Mouse (Mus musculus) midbrain, embryonic 15.5 days (tissue): Measurements from ENCODE around the gene Mrpl51. TPM values are rescaled to one million over a fixed set of nuclear protein-coding genes. Genes with fewer than 3 reads are reported as not detected.
A peak's percentile ranks its signal among the peaks of the same experiment; 100 is the strongest.

Experiments
- ATAC-seq: fragments of 200-750 bp; cut with Nextera tagmentation; replicated peaks from 2 replicates; pipeline ENCODE4 v1.8.0; 2017; ENCODE audit warnings: moderate TSS enrichment
- H3K27ac ChIP-seq: fragments of 300-500 bp; sonication (generic); 2 replicates; pipeline ENCODE4 v1.5.1; 2015; ENCODE audit warnings: mild to moderate bottlenecking, inconsistent platforms
- H3K27me3 ChIP-seq: fragments of 300-500 bp; sonication (generic); replicated peaks from 2 replicates; pipeline ENCODE4 v1.6.1; 2015; ENCODE audit warnings: inconsistent platforms
- H3K36me3 ChIP-seq: fragments of 300-500 bp; sonication (generic); replicated peaks from 2 replicates; pipeline ENCODE4 v1.6.1; 2015; ENCODE audit warnings: inconsistent platforms
- H3K4me1 ChIP-seq: fragments of 300-500 bp; sonication (generic); 2 replicates; pipeline ENCODE4 v1.6.1; 2015; ENCODE audit warnings: inconsistent platforms
- H3K4me2 ChIP-seq: fragments of 300-500 bp; sonication (generic); 2 replicates; pipeline ENCODE4 v1.6.1; 2015; ENCODE audit warnings: inconsistent platforms, mild to moderate bottlenecking, moderate library complexity
- H3K4me3 ChIP-seq: fragments of 300-500 bp; sonication (generic); 2 replicates; pipeline ENCODE4 v1.5.1; 2015; ENCODE audit warnings: mild to moderate bottlenecking, inconsistent platforms
- H3K9ac ChIP-seq: fragments of 300-500 bp; sonication (generic); 2 replicates; pipeline ENCODE4 v1.6.1; 2015; ENCODE audit warnings: mild to moderate bottlenecking, inconsistent platforms
- H3K9me3 ChIP-seq: fragments of 300-500 bp; sonication (generic); 2 replicates; pipeline ENCODE4 v1.6.1; 2016; ENCODE audit warnings: inconsistent platforms
- WGBS: fragments of 180-500 bp; shearing (Covaris S2); methylation state at CpG from one replicate; pipeline ENCODE4 v1.1.7; 2015; ENCODE audit warnings: mixed read lengths; 5-methylcytosine and 5-hydroxymethylcytosine counted together
- polyA plus RNA-seq: library from polyadenylated mRNA; unstranded; fragments of >200 nt; fragmentation: Nextera tagmentation; extraction: Ambion mirVana; gene quantifications from 2 replicates; pipeline ENCODE4 v1.2.1, GENCODE M21; 2015

Gene Mrpl51
- polyA plus RNA-seq, 1 experiment from 2014 or later = 129 TPM

DNA sequence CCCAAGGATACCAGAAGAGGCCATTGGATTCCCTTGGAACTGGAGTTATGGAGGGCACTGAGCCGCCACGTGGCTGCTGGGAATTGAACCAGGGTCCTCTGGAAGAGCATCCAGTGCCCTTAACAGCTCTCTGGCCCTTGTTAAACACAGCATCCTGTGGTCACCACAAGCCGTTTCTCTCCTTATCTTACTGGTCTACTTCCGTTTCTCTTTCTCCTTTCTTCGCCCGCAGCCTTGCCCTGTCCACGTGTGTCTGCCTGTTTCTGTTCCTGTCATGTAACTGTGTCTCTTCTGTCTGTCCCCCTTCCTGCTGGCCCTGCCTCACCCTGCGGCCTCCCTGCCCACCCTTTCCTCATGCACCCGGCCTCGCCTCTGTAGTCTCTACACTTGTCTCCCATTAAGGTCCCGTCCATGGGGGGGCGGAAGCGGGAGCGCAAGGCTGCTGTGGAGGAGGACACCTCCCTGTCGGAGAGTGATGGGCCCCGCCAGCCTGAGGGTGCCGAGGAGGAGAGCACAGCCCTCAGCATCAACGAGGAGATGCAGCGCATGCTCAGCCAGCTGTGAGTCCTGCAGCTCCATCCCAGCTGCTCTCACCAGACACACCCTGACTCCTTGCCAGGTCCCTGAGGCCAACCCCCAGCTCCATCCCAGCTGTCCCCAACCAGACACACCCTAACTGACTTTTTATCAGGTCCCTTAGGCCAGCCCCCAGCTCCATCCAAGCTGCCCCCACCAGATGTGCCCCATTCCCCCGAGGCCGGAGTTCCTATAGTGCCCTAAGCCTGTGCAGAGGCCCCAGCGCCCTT lies 39.2 kb upstream of the Mrpl51 start:
- WGBS = 87% methylated on average over 22 of the region's 22 CpGs
- no peak overlapping the region for H3K4me3 ChIP-seq

DNA sequence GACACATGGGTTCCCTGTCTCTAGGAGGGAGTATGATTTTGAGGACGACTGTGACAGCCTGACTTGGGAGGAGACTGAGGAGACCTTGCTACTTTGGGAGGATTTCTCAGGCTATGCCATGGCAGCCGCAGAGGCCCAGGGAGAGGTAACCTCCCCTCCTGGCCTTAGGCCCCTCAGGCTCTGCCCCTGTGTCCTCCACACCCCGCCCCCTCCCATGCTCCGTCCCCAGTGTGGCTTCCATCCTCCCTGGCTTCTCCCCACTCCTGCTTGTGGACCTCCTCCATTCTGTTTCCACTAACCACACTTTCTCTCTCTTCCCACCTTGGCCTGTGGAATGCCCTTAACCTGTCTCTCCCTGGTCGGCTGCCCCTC lies 38.6 kb upstream of the Mrpl51 start:
- H3K27ac ChIP-seq = no peak overlapping the region
- no peaks in the 10 kb centered on the region for H3K27me3 ChIP-seq
- no peaks in the 10 kb centered on the region for H3K9me3 ChIP-seq
- no peak for ATAC-seq
- H3K4me1 ChIP-seq = peaks cover 17% of the 10 kb centered on the region
- 83% methylated on average over 5 of the region's 5 CpGs for WGBS
- H3K4me3 ChIP-seq = no peak overlapping the region
- no peak overlapping the region for H3K4me2 ChIP-seq
- no peak overlapping the region for H3K9ac ChIP-seq
- peaks cover 4% of the 10 kb centered on the region; the same call in 1 of the 2 replicates for H3K36me3 ChIP-seq

More for the DNA sequence above, 39.2 kb upstream of the Mrpl51 start:
- Histone ChIP-seq H3K27me3 (no peaks in the 10 kb centered on the region), H3K9ac (no peak overlapping the region), H3K36me3 (peaks cover 4% of the 10 kb centered on the region; the same call in 1 of the 2 replicates), H3K9me3 (no peaks in the 10 kb centered on the region), H3K4me2 (no peak overlapping the region), H3K27ac (no peak overlapping the region), H3K4me1 (peaks cover 21% of the 10 kb centered on the region)
- ATAC-seq = no peak

DNA sequence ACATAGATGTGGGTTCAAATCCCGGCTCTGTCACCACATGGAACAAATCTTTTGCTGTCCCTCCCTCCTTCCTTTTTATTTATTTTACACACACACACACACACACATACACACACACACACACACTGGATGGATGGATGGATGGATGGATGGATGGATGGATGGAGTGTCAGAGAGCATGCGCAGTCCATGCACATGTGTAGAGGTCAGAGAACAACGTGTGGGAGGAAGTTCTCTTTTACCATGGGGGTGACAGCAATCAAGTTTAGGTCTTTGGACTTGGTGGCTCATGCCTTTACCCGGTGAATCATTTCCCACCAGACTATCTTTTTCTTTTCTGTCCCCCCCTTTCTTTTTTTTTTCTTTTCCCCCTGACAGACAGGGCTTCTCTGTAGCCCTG lies 37.9 kb upstream of the Mrpl51 start:
- Histone ChIP-seq H3K27ac (no peak overlapping the region), H3K9ac (no peak overlapping the region), H3K4me2 (no peak overlapping the region), H3K27me3 (no peaks in the 10 kb centered on the region), H3K36me3 (peaks cover 4% of the 10 kb centered on the region; the same call in 1 of the 2 replicates), H3K4me3 (no peak overlapping the region), H3K4me1 (peaks cover 10% of the 10 kb centered on the region), H3K9me3 (no peaks in the 10 kb centered on the region)
- 94% methylated on average over 4 of the region's 4 CpGs for WGBS
- ATAC-seq = no peak

DNA sequence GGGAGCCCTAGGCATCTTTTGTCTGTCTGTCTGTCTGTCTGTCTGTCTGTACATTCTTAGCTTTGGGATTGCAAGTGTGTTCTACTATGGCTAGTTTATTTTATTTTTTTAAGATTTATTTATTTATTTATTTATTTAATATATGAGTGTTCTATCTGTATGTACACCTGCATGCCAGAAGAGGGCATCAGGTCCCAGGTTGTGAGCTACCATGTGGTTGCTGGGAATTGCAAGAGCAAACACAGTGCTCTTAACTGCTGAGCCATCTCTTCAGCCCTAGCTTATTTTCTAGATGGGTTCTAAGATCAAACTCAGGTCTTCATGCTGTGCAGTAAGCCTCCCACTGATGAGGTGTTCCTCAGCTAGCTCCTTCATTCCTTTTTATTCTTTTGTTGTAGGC lies 37.1 kb upstream of the Mrpl51 start:
- Histone ChIP-seq H3K4me3 (no peak overlapping the region), H3K9ac (no peak overlapping the region), H3K4me1 (peaks cover 2% of the 10 kb centered on the region; the same call in 1 of the 2 replicates), H3K9me3 (no peaks in the 10 kb centered on the region), H3K27me3 (no peaks in the 10 kb centered on the region), H3K36me3 (peaks cover 4% of the 10 kb centered on the region; the same call in 1 of the 2 replicates), H3K27ac (no peak overlapping the region), H3K4me2 (no peak overlapping the region)
- no peak for ATAC-seq

DNA sequence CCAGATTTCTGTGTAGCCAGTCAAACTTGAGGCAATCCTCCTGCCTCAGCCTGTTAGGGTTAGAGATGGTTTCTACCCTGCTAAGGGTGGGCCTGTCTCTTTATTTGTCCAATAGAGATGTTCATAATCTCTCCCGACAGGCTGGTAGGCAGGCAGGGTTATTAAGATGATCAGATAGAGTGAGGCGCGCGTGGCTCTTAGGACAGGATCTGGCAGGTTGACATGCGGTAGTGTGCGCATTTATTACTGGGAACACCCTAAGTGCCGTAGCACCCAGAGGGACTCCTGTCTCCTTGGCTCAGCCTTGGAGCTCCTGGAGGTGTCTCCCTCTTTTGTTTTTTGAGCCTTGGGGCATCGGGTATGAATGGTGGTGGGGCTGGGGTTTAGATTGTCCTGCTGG lies 36.3 kb upstream of the Mrpl51 start:
- Histone ChIP-seq H3K4me3 (no peak overlapping the region), H3K9me3 (no peaks in the 10 kb centered on the region), H3K4me1 (0 out of 2 replicates have a peak, but pooled peaks cover 2% of the 10 kb centered on the region), H3K27ac (no peak overlapping the region), H3K4me2 (no peak overlapping the region), H3K9ac (no peak overlapping the region), H3K36me3 (peaks cover 10% of the 10 kb centered on the region; the same call in 1 of the 2 replicates), H3K27me3 (no peaks in the 10 kb centered on the region)
- ATAC-seq = no peak
- 72% methylated on average over 8 of the region's 8 CpGs for WGBS

DNA sequence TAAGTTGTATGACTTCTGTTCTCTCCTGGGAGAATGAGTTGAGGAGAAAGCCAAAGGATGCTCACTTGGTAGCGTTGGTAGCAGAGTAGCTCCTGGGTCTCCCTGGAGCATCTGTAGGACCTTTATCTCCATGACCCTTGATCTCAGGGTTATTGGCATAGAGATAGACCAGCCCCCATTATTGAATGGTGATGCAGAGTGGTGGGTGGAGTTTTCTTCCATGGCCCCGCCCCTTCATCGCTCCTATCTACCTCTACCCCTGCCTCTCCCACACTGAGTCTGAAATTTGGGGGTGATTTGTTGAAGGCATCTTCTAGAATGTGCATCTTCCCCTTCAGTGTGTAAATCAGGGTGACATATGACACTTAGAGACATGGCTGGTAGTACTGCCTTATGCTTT lies 35.1 kb upstream of the Mrpl51 start:
- Histone ChIP-seq H3K4me3 (no peak overlapping the region), H3K36me3 (peaks cover 16% of the 10 kb centered on the region), H3K4me2 (no peak overlapping the region), H3K4me1 (peaks cover 7% of the 10 kb centered on the region; the same call in 1 of the 2 replicates), H3K9me3 (no peaks in the 10 kb centered on the region), H3K27me3 (no peaks in the 10 kb centered on the region), H3K27ac (no peak overlapping the region), H3K9ac (no peak overlapping the region)
- WGBS = 79% methylated on average over 3 of the region's 3 CpGs
- no peak for ATAC-seq

DNA sequence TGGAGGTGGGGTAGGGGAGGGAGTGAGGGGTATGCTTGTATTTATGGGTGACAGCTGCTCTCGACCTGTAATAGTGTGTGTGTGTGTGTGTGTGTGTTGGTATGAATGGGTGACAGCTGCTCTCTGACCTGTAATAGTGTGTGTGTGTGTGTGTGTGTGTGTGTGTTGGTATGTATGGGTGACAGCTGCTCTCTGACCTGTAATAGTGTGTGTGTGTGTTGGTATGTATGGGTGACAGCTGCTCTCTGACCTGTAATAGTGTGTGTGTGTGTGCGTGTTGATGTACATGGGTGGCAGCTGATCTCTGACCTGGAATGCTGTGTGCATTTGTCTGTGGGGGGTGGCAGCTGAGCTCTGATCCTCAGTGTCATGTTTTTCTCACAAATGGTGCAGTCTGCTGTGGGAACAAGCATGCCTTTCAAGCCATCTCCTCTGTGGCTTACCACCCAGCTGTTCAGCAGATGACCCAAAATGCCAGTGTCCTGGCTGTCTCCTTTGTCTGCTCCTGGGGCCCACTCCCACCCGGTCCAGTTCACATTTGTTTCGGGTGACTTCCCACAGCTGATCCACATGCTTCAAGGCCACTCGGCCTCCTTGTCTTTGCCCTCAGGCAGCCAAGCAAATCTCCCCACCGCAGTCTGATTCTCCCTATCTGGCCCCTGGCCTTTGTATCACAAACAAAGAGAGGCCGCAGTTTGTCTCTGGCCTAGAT lies 34.5 kb upstream of the Mrpl51 start:
- Histone ChIP-seq H3K27ac (peak overlapping the region; percentile 55; the same call in 1 of the 2 replicates), H3K4me1 (peaks cover 9% of the 10 kb centered on the region; the same call in 1 of the 2 replicates)

DNA sequence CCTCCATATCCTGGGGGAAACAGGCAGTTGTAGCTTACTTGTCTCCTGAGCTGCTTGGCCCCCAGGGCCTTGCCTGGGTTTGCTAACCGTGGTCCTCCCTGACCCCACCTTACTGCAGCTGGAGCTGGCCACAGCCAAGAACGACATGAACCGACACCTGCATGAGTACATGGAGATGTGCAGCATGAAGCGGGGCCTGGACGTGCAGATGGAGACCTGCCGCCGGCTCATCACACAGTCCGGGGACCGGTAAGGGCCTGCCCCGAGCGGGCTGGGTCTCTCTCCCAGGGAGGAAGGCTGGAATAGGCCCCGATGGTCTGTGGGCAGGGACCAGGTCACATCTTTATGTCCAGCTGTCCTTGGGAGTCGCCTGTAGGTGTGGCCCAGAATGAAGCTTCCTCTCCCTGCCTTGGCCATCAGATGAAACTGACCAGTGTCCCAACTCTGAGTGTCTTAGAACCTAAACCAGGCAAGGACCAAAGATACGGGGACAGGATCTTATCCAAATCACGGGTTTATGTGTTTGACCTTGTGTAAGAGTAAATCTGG lies 32.6 kb upstream of the Mrpl51 start:
- Histone ChIP-seq H3K9me3 (no peaks in the 10 kb centered on the region), H3K27ac (no peak overlapping the region), H3K27me3 (no peaks in the 10 kb centered on the region), H3K9ac (no peak overlapping the region), H3K4me1 (peaks cover 22% of the 10 kb centered on the region), H3K36me3 (peaks cover 13% of the 10 kb centered on the region), H3K4me3 (no peak overlapping the region), H3K4me2 (no peak overlapping the region)
- WGBS = 86% methylated on average over 15 of the region's 15 CpGs
- ATAC-seq = no peak

More for the DNA sequence above, 34.5 kb upstream of the Mrpl51 start:
- WGBS = 12% methylated on average over 7 of the region's 7 CpGs
- Histone ChIP-seq H3K27me3 (no peaks in the 10 kb centered on the region), H3K4me3 (no peak overlapping the region), H3K36me3 (peaks cover 16% of the 10 kb centered on the region), H3K4me2 (no peak overlapping the region), H3K9me3 (no peaks in the 10 kb centered on the region), H3K9ac (no peak overlapping the region; the same call in 1 of the 2 replicates)
- ATAC-seq = no peak

DNA sequence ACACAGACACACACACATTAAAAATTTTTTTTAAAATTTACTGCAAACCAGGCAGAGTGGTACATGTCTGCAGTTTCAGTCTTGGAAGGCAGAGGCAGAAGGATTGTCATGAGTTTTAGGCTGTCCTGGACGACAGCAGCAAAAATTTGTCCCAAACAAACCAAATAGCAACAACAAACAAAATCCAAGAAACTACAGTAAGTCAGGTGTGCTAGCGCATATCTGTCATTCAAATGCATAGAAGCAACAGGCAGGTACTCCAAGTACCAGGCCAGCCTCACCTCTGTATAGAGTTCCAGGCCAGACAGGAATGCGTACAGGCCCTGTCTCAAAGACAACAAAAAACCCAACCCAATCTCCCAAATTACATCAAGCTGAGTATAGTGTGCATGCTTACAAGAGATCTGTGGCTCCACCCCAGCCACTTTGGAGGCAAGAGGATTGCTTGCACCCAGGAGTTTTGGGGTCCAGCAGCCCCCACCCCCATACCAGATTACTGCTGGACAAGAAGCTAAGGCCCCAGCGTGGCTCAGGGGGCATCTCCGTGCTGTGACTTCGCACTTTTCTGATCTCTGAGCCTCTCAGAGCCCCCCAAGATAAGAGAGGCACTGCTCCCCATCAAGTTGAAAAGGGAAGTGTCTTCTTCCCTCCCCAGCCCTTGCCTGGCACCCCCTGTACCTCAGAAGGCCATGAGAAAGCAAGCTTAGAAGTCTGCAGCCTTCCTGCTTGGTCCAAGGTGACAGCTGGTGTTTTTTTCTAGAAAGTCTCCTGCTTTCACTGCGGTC lies 31.6 kb upstream of the Mrpl51 start:
- Histone ChIP-seq H3K4me1 (peaks cover 27% of the 10 kb centered on the region), H3K27ac (no peak overlapping the region), H3K36me3 (peaks cover 13% of the 10 kb centered on the region), H3K9ac (no peak overlapping the region), H3K4me2 (no peak overlapping the region), H3K27me3 (no peaks in the 10 kb centered on the region), H3K4me3 (no peak overlapping the region), H3K9me3 (no peaks in the 10 kb centered on the region)
- no peak for ATAC-seq
- 81% methylated on average over 7 of the region's 7 CpGs for WGBS

DNA sequence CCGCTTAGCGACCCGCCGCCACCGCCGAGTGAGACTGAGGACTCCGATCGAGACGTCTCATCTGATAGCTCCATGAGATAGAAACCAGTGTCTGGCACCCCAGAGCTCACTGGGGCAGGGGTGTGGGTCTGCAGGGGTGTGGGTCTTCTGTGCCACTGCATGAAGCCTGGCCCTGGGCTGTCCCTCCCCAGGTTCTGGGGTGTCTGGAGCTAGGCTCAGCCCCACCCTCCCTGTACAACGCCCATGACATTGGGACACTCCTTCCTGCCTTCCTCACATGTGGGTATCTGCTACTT lies 31.1 kb upstream of the Mrpl51 start:
- 50% methylated on average over 10 of the region's 10 CpGs for WGBS
- Histone ChIP-seq H3K4me2 (no peak overlapping the region), H3K4me3 (no peak overlapping the region), H3K9me3 (no peaks in the 10 kb centered on the region), H3K9ac (no peak overlapping the region), H3K36me3 (peaks cover 13% of the 10 kb centered on the region), H3K4me1 (peaks cover 27% of the 10 kb centered on the region), H3K27ac (no peak overlapping the region), H3K27me3 (no peaks in the 10 kb centered on the region)
- ATAC-seq = no peak

DNA sequence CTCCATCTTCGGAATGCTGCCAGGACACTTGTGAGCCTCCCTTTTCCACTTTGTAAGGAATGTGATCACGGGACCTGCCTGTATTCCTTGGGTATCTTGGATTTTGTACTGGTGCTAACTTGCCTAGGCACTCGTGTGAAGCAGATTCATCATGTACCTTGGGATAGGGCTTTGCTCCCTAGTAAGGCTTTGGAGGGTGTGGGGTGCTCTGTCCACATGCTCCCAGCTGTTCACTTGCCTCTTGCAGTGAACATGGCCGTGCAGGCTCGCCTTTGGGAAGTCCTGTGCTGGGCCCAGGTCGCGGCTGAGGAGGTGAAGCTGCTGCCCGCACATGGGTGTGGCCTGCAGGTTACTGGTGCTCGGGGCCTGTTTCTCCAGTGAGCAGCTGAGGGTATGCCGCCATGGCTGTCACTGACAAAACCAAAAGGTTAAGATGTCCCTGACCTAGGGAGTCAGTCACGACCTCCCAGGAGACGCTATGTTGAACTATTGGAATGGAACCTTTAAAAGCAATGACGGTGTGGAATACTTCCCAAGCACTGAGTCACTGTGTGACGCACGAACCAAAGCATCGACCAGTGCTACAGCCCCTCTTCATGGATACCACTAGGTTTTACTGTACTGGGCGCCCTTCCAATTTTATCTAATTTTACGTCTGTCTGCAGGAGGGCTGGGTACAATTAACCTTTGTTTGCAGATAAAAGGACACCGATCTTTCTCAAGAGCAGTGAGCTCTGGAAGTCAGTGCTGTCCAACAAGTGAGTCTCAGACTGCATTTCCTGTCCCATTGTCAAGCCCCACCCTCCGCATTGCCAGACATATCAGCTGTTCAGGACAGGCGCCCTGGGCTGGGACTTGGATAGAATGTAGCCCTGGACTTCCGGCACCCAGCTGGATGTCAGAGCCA lies 30.5 kb upstream of the Mrpl51 start:
- no peak overlapping the region for H3K9ac ChIP-seq
- H3K4me1 ChIP-seq = peaks cover 32% of the 10 kb centered on the region
- no peak overlapping the region for H3K4me3 ChIP-seq
- peaks cover 13% of the 10 kb centered on the region for H3K36me3 ChIP-seq
- ATAC-seq = no peak
- WGBS = 17% methylated on average over 22 of the region's 22 CpGs
- H3K4me2 ChIP-seq = no peak overlapping the region
- no peak overlapping the region for H3K27ac ChIP-seq
- no peaks in the 10 kb centered on the region for H3K9me3 ChIP-seq
- H3K27me3 ChIP-seq = no peaks in the 10 kb centered on the region
